In genomic region chr9:37609558-37609957, GRCm38 (mm10) we compare ENCODE assay signal across 40 mouse cellular contexts. TPM values are rescaled to one million over a fixed set of nuclear protein-coding genes. Genes with fewer than 3 reads are reported as not detected.
"Had no signal": no experiment of that assay in that cellular context is flagged by ENCODE, and none has a peak within 500 bp of the region (broad histone marks: within the 10 kb centered on the region; RNA-seq: fewer than 3 reads in every experiment).

No protein-coding gene starts in this region.

- H3K4me3 ChIP-seq: heart, adult 2 months; heart, embryonic 13.5 days; heart, embryonic 15.5 days; hindbrain, embryonic 13.5 days; hindbrain, embryonic 15.5 days; kidney, embryonic 15.5 days; limb, embryonic 12.5 days; limb, embryonic 15.5 days; liver, embryonic 12.5 days had no signal

- H3K27me3 ChIP-seq: heart, embryonic 13.5 days; heart, embryonic 15.5 days; hindbrain, embryonic 13.5 days; hindbrain, embryonic 15.5 days; limb, embryonic 12.5 days; liver, embryonic 12.5 days had no signal

- H3K27ac ChIP-seq: heart, adult 2 months; heart, embryonic 13.5 days; heart, embryonic 15.5 days; hindbrain, embryonic 13.5 days; hindbrain, embryonic 15.5 days; hindbrain, postnatal 0 days; kidney, embryonic 15.5 days; kidney, postnatal 0 days; limb, embryonic 12.5 days; limb, embryonic 15.5 days; liver, embryonic 12.5 days; liver, embryonic 14.5 days had no signal

- DNase-seq: gastrocnemius, postnatal 14 days; gastrocnemius, postnatal 36 days; heart, adult 11 months; heart, adult 2 months; heart, postnatal 14 days; heart, postnatal 36 days; kidney, adult 11 months; kidney, adult 2 months; kidney, adult 9 months; kidney, postnatal 14 days; kidney, postnatal 36 days; layer of hippocampus, postnatal 36 days; left cerebral cortex, postnatal 4 days had no signal

- H3K36me3 ChIP-seq: heart, embryonic 13.5 days; heart, embryonic 15.5 days; hindbrain, embryonic 13.5 days; hindbrain, embryonic 15.5 days; kidney, embryonic 15.5 days; limb, embryonic 12.5 days; limb, embryonic 15.5 days; liver, embryonic 12.5 days had no signal

RNA-seq across cellular contexts. Expression of gene Spa17, which starts 4.0 kb away (rescaled TPM):
- total RNA-seq: hindbrain, postnatal 0 days had no signal

RNA-seq across cellular contexts. Expression of gene Panx3, which starts 59.5 kb away (rescaled TPM):
- total RNA-seq: gastrocnemius, adult 18-20 months; gastrocnemius, adult 8-10 months; gastrocnemius, postnatal 14 days; gastrocnemius, postnatal 36 days; heart, adult 2 months; heart, postnatal 14 days; heart, postnatal 36 days; hematopoietic stem cell, adult 5-6 weeks; hindbrain, postnatal 0 days; layer of hippocampus, adult 18-20 months; layer of hippocampus, postnatal 14 days; layer of hippocampus, postnatal 36 days; left cerebral cortex, adult 18-20 months; left cerebral cortex, adult 8-10 months; left cerebral cortex, postnatal 10 days; left cerebral cortex, postnatal 25 days; left cerebral cortex, postnatal 4 days; liver, adult 2 months had no signal
- polyA plus RNA-seq: frontal cortex, adult 2 months; gonadal fat pad, adult 2 months; heart, adult 2 months; heart, postnatal 0 days; hindbrain, embryonic 15.5 days; intestine, embryonic 14.5 days; intestine, embryonic 16.5 days; kidney, adult 2 months; kidney, embryonic 15.5 days; large intestine, adult 2 months; liver, adult 2 months; liver, embryonic 12.5 days; liver, embryonic 14.5 days had no signal
